Mouse (Mus musculus) embryonic facial prominence, embryonic 15.5 days (tissue): ENCODE results near the gene Art3. TPM values are rescaled to one million over a fixed set of nuclear protein-coding genes. Genes with fewer than 3 reads are reported as not detected.
"Not testable (repeated sequence)": the region's sequence is repeated elsewhere in the genome, so short reads cannot be mapped to it uniquely, and the experiment has no call there.

ENCODE experiments used
- ATAC-seq: fragments of 200-750 bp; cut with Nextera tagmentation; 2 replicates; pipeline ENCODE4 v1.8.0; 2017; ENCODE audit warnings: low read depth, moderate TSS enrichment; ENCODE audit not compliant: insufficient number of reproducible peaks, low FRiP score, low TSS enrichment
- H3K27ac ChIP-seq: fragments of 300-500 bp; sonication (generic); replicated peaks from 2 replicates; pipeline ENCODE4 v1.5.1; 2015; ENCODE audit warnings: mild to moderate bottlenecking, inconsistent platforms
- H3K27me3 ChIP-seq: fragments of 300-500 bp; sonication (generic); 2 replicates; pipeline ENCODE4 v1.6.1; 2015; ENCODE audit warnings: inconsistent platforms
- H3K36me3 ChIP-seq: fragments of 300-500 bp; sonication (generic); 2 replicates; pipeline ENCODE4 v1.6.1; 2015; ENCODE audit warnings: mild to moderate bottlenecking, inconsistent platforms
- H3K4me1 ChIP-seq: fragments of 300-500 bp; sonication (generic); 2 replicates; pipeline ENCODE4 v1.6.1; 2015; ENCODE audit warnings: inconsistent platforms
- H3K4me2 ChIP-seq: fragments of 300-500 bp; sonication (generic); replicated peaks from 2 replicates; pipeline ENCODE4 v1.6.1; 2015; ENCODE audit warnings: mild to moderate bottlenecking, inconsistent platforms
- H3K4me3 ChIP-seq: fragments of 300-500 bp; sonication (generic); replicated peaks from 2 replicates; pipeline ENCODE4 v1.5.1; 2015; ENCODE audit warnings: mild to moderate bottlenecking, inconsistent platforms
- H3K9ac ChIP-seq: fragments of 300-500 bp; sonication (generic); 2 replicates; pipeline ENCODE4 v1.6.1; 2015; ENCODE audit warnings: inconsistent platforms
- H3K9me3 ChIP-seq: fragments of 300-500 bp; sonication (generic); replicated peaks from 2 replicates; pipeline ENCODE4 v1.6.1; 2016; ENCODE audit warnings: inconsistent platforms
- WGBS: fragments of 180-500 bp; shearing (Covaris S2); methylation state at CpG from one replicate; pipeline ENCODE4 v1.1.7; 2015; 5-methylcytosine and 5-hydroxymethylcytosine counted together
- polyA plus RNA-seq: library from polyadenylated mRNA; unstranded; fragments of >200 nt; fragmentation: Nextera tagmentation; extraction: Ambion mirVana; gene quantifications from 2 replicates; pipeline ENCODE4 v1.2.1, GENCODE M21; 2015

The Art3 gene
- polyA plus RNA-seq, 1 experiment from 2014 or later: 4.9 TPM

DNA sequence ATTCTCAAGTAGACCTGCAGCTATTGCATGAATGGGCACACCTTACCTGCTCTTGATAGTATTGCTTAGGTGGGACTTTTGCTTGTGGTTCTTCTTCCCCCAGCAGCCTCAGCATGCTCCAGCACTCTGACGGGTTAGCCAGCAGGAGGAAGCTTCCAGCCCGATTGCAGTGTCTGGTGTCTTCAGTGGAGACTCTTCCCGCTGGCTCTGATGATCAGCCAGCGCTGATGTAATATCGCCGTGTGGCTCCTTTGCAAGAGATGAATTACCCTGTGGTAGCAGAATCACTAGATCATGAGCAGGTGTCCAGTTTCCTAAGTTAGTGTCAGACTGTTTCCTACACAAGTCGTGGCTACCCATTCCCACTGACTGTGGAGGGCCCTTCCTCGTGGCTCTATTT, 13.4 kb downstream of the Art3 start:
- no peaks in the 10 kb centered on the region for H3K36me3 ChIP-seq
- no peak overlapping the region for H3K4me3 ChIP-seq
- H3K9me3 ChIP-seq: no peaks in the 10 kb centered on the region
- no peak overlapping the region for H3K27ac ChIP-seq
- 83% methylated on average over 8 of the region's 8 CpGs for WGBS
- H3K9ac ChIP-seq: no peak overlapping the region
- peaks cover 6% of the 10 kb centered on the region for H3K27me3 ChIP-seq
- no peak for ATAC-seq
- H3K4me2 ChIP-seq: no peak overlapping the region
- H3K4me1 ChIP-seq: no peaks in the 10 kb centered on the region

DNA sequence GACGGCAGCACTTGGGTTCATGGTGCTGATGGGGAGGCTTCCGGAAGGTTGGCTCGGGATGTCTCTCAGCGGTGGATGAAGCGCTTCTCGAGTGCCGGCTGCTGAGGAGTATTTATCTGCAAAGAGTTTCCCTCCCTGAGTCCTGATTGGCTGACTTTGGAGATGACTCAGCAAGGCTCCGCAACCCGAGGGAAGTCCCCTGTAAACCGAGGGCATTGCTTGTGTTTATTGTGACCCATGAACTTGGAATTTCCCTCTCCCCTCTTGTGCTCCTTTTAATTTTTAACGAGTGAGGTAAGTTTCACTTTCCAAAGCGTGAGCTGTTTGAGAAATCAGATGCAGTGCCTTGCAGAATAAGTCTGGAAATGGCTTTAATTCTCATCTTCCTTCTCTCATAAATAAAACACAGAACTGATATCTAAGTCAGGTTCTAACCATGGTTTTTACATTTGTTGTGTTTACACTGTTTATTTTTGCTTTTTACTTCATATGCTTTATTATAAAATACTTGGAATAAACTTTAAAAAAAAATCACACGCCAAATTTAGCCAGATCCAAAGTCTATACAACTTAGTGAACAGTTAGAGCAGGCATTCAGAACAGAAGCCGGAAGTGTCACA, 17.3 kb downstream of the Art3 start, which contains the start of gene Cxcl10:
TSS of gene Cxcl10 (minus strand) at position 96 of the 620 bp plus-strand sequence.
- Histone ChIP-seq H3K9ac (no peak within 1 kb of the TSS), H3K27ac (no peak within 1 kb of the TSS), H3K9me3 (no peaks in the 10 kb centered on the region), H3K36me3 (no peaks in the 10 kb centered on the region), H3K4me1 (no peaks in the 10 kb centered on the region; the same call in 1 of the 2 replicates), H3K4me3 (peak within 1 kb of the TSS; percentile 30), H3K27me3 (peaks cover 6% of the 10 kb centered on the region), H3K4me2 (peak within 1 kb of the TSS; percentile 43)
- no peak for ATAC-seq
- WGBS: 18% methylated on average over 14 of the region's 14 CpGs

DNA sequence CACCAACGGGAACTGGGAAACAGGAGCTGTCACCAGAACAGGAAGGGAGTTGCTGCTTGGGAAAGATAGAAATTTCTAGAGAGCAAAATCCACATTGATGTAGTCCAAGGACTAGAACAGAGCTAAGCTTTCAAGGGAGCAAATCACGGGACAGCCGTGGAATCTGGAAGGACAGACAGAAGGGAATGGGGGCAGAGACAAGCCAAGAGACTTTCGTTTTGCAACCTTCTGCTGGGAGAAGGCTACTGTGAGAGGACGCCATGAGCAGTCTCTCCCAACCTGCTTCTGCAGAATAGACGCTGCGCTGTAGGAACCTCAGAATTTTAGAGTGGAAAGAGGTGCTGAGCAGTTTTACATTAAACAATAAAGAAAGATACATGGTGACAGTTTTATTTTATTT, 18.1 kb downstream of the Art3 start:
- no peak overlapping the region for H3K4me3 ChIP-seq
- no peak overlapping the region for H3K4me2 ChIP-seq
- H3K4me1 ChIP-seq: no peaks in the 10 kb centered on the region; the same call in 1 of the 2 replicates
- WGBS: 81% methylated on average over 7 of the region's 7 CpGs
- no peak overlapping the region for H3K9ac ChIP-seq
- H3K27me3 ChIP-seq: peaks cover 6% of the 10 kb centered on the region
- H3K36me3 ChIP-seq: no peaks in the 10 kb centered on the region
- H3K27ac ChIP-seq: no peak overlapping the region
- H3K9me3 ChIP-seq: no peaks in the 10 kb centered on the region
- no peak for ATAC-seq

DNA sequence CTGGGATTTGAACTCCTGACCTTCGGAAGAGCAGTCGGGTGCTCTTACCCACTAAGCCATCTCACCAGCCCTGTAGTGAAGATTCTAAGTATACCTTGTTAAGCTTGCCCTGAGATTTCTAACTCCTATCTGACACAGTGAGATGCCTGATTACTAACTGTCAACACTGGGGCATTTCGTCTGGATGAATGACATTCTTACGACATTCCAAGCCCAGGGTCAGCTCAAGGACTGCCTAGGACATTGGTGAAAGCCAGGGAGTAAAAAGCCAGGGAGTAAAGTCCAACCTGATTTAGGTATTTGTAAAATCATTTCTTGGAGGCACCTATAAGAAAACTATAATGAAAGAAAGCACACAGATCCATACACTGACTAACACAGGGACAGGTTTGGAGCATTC, 21.1 kb downstream of the Art3 start:
- ATAC-seq, H3K27me3 ChIP-seq, H3K9me3 ChIP-seq, H3K36me3 ChIP-seq, H3K4me1 ChIP-seq, H3K27ac ChIP-seq, H3K4me3 ChIP-seq, H3K9ac ChIP-seq: not testable (repeated sequence)
- WGBS: 67% methylated on average over 4 of the region's 4 CpGs
- 0 out of 2 replicates have a peak overlapping the region, but pooled peaks have one; percentile 35 for H3K4me2 ChIP-seq

DNA sequence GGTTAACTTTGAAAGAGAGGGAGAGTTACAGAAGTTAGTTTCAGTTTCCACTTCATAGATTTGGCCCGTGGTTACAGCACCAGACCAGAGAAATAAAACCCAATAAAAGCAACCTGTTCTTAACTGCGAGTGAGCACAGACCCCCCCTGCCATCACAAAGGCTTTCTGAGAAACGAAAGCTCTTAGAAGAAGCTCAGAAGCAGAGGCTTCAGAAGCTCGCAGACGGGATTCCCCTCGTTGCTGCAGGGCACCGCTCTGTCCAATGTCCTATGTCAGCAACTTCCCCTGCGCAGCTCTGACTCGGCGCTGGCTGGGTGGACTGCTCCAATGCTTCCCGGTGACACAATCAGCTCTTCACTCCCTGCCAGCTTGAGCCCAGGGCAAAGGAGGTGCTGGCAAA, 21.9 kb downstream of the Art3 start:
- H3K9me3 ChIP-seq: no peaks in the 10 kb centered on the region
- no peaks in the 10 kb centered on the region; the same call in 1 of the 2 replicates for H3K27me3 ChIP-seq
- H3K27ac ChIP-seq: no peak overlapping the region
- peak overlapping the region; percentile 35 for H3K4me2 ChIP-seq
- no peak overlapping the region for H3K9ac ChIP-seq
- WGBS: 13% methylated on average over 11 of the region's 11 CpGs
- ATAC-seq: no peak
- peak overlapping the region; percentile 28 for H3K4me3 ChIP-seq
- H3K36me3 ChIP-seq: no peaks in the 10 kb centered on the region
- no peaks in the 10 kb centered on the region; the same call in 1 of the 2 replicates for H3K4me1 ChIP-seq

DNA sequence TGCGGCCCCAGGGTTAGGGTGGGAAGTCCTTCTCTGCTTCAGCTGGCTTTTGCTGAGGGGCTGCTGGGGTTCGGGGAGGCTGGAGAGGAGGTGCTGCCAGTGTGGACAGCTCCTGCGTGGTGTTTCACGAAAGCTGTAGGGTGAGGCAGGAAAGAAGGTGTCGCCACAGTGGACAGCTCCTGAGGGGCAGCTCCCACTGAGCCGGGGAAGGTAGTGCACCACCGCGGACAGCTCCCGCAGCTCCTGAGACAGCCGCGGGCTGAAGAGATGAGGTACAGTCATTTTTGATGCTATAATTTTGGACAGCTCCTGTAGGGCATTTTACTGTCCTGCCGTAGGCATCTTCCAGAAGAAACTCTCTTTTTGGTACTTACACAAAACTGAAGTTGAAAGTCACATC, 26.4 kb downstream of the Art3 start:
- H3K9me3 ChIP-seq: no peaks in the 10 kb centered on the region
- no peak overlapping the region for H3K9ac ChIP-seq
- H3K4me3 ChIP-seq: no peak overlapping the region
- 28% methylated on average over 12 of the region's 12 CpGs for WGBS
- no peak overlapping the region for H3K4me2 ChIP-seq
- no peaks in the 10 kb centered on the region; the same call in 1 of the 2 replicates for H3K4me1 ChIP-seq
- H3K27me3 ChIP-seq: no peaks in the 10 kb centered on the region
- H3K36me3 ChIP-seq: no peaks in the 10 kb centered on the region
- ATAC-seq: no peak; the same call in 1 of the 2 replicates
- no peak overlapping the region for H3K27ac ChIP-seq

DNA sequence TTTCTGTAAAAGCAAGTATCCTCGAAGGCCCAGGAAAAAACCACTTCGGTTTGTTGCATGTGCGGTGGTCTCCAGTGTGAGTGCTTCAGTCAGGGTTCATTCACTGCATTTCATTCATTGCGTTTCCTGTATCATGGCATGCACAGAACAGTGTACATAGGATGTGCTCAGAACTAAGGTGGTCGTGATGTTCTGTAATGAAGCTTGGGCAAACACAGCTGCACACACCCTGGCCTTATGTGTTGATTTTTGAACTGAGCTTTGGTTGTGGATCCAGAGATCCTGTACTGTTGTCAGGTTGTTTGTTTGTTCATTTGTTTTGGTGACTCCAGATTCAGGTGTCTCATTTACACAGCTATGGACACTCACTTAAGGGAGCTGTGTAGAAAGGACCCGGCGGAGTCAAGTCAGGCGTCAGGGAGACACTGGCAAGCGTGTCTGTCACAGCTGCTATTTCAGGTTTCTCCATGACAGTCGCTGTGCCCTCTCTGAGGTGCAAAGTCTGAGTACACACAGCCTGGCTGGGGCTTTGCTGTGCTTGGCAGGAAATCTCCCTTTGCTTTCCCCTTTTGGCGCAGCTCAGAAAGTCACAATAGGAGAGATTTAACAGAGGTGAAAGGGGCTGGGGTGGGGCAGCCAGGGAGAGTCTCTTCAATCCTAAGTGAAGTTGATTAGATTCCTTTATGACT, 27.3 kb downstream of the Art3 start:
- 80% methylated on average over 11 of the region's 11 CpGs for WGBS
- no peak for ATAC-seq
- Histone ChIP-seq H3K27ac (no peak overlapping the region), H3K4me2 (no peak overlapping the region), H3K9me3 (no peaks in the 10 kb centered on the region), H3K9ac (no peak overlapping the region), H3K27me3 (no peaks in the 10 kb centered on the region), H3K36me3 (no peaks in the 10 kb centered on the region), H3K4me3 (no peak overlapping the region), H3K4me1 (no peaks in the 10 kb centered on the region)

DNA sequence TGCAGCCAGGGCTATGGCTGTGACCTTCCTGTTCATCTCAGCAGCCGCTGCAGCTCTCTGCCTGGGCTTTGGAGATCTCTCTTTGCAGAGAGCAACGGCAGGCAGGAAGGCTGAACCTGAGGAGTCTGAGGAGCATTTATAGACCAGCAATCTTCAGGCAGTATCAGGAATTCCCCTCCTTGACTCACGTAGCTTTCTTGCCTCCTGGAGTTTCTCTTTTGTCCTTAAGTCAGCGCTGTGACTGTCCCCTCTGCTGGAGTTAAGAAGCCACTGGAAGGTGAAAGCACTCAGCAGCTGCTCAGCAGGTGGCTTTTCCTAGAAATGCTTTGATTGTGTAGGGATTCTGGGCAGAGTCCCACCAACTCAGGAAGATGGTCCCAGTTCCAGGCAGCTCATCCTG, 31.6 kb downstream of the Art3 start:
- no peaks in the 10 kb centered on the region for H3K4me1 ChIP-seq
- 9% methylated on average over 4 of the region's 4 CpGs for WGBS
- no peaks in the 10 kb centered on the region for H3K9me3 ChIP-seq
- H3K36me3 ChIP-seq: no peaks in the 10 kb centered on the region
- H3K4me3 ChIP-seq: no peak overlapping the region
- H3K4me2 ChIP-seq: no peak overlapping the region
- no peaks in the 10 kb centered on the region for H3K27me3 ChIP-seq
- ATAC-seq: no peak
- no peak overlapping the region for H3K9ac ChIP-seq
- no peak overlapping the region for H3K27ac ChIP-seq

DNA sequence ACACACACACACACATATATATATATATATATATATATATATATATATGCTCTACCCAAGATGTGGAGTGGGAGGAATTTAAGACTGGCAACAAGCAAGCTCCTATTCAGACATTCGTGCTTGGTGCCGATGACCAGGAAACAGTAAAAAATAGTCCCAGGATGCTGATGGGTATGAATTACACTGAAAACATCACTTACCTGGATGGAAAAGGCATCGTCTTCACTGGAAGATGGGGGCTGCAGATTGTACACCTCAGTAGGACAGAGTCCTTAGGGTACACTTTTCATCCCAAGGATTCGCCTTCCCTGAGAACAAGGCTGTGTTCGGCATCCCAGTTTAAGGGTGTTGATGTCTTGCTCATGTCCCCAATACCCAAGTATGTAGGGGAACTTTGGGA, 32.4 kb downstream of the Art3 start:
- Histone ChIP-seq H3K9me3 (no peaks in the 10 kb centered on the region), H3K9ac (no peak overlapping the region)
- 91% methylated on average over 5 of the region's 5 CpGs for whole genome bisulfite sequencing

DNA sequence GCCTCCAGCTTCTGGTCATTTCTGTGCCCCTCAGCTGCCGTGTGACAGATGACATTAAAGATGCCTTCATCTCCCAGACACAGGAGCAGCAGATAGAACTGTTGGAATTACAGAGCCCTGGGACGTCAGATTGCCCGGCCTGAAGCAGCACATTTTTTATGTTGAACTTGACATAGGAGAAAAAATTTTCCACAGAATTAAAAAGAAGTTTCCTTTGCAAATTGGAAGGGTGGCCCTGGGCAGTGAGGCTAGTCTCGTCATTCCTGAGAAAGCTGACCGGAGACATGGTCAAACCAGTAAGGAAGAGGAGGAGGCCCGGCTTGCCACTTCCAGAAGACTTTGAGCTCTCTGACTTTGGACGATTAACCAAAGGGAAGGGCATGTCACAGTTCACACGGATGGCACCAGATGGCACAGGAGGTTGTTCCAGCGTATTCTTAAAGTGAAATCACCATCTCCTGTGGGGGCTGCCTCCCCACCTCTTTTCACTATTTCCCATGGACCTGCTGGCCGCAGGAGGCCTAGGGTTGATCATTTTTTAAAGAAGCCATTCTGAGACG, 33.6 kb downstream of the Art3 start:
- Histone ChIP-seq H3K36me3 (no peaks in the 10 kb centered on the region), H3K4me2 (no peak overlapping the region), H3K4me1 (peaks cover 4% of the 10 kb centered on the region; the same call in 1 of the 2 replicates), H3K27ac (no peak overlapping the region), H3K4me3 (no peak overlapping the region), H3K27me3 (no peaks in the 10 kb centered on the region), H3K9ac (no peak overlapping the region), H3K9me3 (no peaks in the 10 kb centered on the region)
- no peak for ATAC-seq
- 75% methylated on average over 11 of the region's 11 CpGs for WGBS

More for the DNA sequence above, 32.4 kb downstream of the Art3 start:
- Histone ChIP-seq H3K4me1 (peaks cover 4% of the 10 kb centered on the region; the same call in 1 of the 2 replicates), H3K4me3 (no peak overlapping the region), H3K36me3 (no peaks in the 10 kb centered on the region), H3K4me2 (no peak overlapping the region), H3K27me3 (no peaks in the 10 kb centered on the region), H3K27ac (no peak overlapping the region)
- ATAC-seq: no peak

DNA sequence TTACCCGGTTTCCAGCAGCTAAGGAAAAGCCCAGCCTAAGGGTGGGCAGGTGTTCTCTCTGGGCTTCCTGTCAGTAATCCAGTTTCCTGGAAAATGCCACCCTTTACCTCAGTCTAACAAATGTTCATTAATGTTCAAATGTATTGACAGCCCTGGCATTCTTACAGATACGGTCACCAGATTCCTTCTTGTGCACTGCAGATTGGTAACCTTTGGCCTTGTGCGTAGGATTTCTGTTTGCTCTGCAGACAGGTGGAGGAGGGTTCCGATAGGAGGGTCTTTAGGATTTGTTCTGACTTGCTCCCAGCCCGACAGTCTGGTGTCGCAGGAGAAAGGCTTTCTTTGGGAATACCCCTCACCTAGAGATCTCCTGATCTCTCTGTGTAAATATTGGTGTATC, 34.9 kb downstream of the Art3 start:
- ATAC-seq: no peak
- Histone ChIP-seq H3K4me2 (no peak overlapping the region), H3K4me3 (no peak overlapping the region), H3K27me3 (no peaks in the 10 kb centered on the region), H3K9ac (no peak overlapping the region), H3K27ac (no peak overlapping the region), H3K9me3 (no peaks in the 10 kb centered on the region), H3K36me3 (no peaks in the 10 kb centered on the region), H3K4me1 (peaks cover 4% of the 10 kb centered on the region; the same call in 1 of the 2 replicates)
- 61% methylated on average over 6 of the region's 6 CpGs for WGBS
